Mouse (Mus musculus) G1E (cell line): ENCODE data around the gene Sgms1.

Source experiments
- CTCF ChIP-seq: IDR thresholded peaks from 2 replicates; pipeline ENCODE4 v1.5.1; 2012; ENCODE audit warnings: low read depth, low read length, inconsistent platforms, mixed read lengths
- GATA1 ChIP-seq: IDR thresholded peaks from 2 replicates; pipeline ENCODE4 v1.6.1; 2012; ENCODE audit warnings: borderline replicate concordance, low read length, inconsistent platforms, mixed read lengths
- GATA2 ChIP-seq: IDR thresholded peaks from 2 replicates; pipeline ENCODE4 v1.6.1; 2012; ENCODE audit warnings: low read depth, low read length, inconsistent platforms, borderline replicate concordance
- POLR2AphosphoS5 ChIP-seq: IDR thresholded peaks from 2 replicates; pipeline ENCODE4 v1.6.1; 2012; ENCODE audit warnings: low read depth, low read length, inconsistent platforms; ENCODE audit not compliant: insufficient replicate concordance
- TAL1 ChIP-seq: conservative IDR thresholded peaks from 2 replicates; pipeline ENCODE4 v1.6.1; 2012; ENCODE audit warnings: low read depth, low read length, inconsistent platforms, mixed read lengths

GRCm38 (mm10) chr19:32404386-32404785, 14.9 kb upstream of the Sgms1 start:
- TF ChIP-seq CTCF (no peak), GATA1 (no peak), POLR2AphosphoS5 (no peak), TAL1 (no peak), GATA2 (no peak)
